Mouse (Mus musculus): Measurements from ENCODE around the gene Slc2a4. TPM values are rescaled to one million over a fixed set of nuclear protein-coding genes. Genes with fewer than 3 reads are reported as not detected.

Slc2a4 gene
- polyA plus RNA-seq, 1 experiment: 14.1 TPM

GRCm38 (mm10) chr11:69994401-69995090 is 46.6 kb upstream of the Slc2a4 start:
- Histone ChIP-seq H3K36me3 (ENCODE audit: control insufficient read depth, insufficient read depth) (peaks cover 32% of the 10 kb centered on the region), H3K27me3 (ENCODE audit: control insufficient read depth, insufficient read depth, insufficient read length) (no peaks in the 10 kb centered on the region), H3ac (ENCODE audit: control insufficient read depth, insufficient read length) (no peak overlapping the region), H3K4me2 (ENCODE audit: low read depth) (peak overlapping the region; percentile 66), H3K4me3 (peak overlapping the region; percentile 100), H3K79me2 (ENCODE audit: control insufficient read depth, insufficient read depth) (peaks cover 55% of the 10 kb centered on the region)
- TF ChIP-seq MYOD1 (IDR thresholded peaks at IDR 0.05; ENCODE audit: control insufficient read depth in 1 of 3, insufficient read length in 2 of 3, low read depth in 2 of 3) (no peak), MAX (IDR thresholded peaks at IDR 0.05; ENCODE audit: low read depth) (no peak), POLR2A (IDR thresholded peaks at IDR 0.05; ENCODE audit: insufficient read length, low read depth) (no peak), TCF12 (IDR thresholded peaks at IDR 0.05; ENCODE audit: insufficient read depth, poor library complexity, severe bottlenecking) (no peak), USF1 (IDR thresholded peaks at IDR 0.05; ENCODE audit: low read depth) (no peak), MYOG (IDR thresholded peaks at IDR 0.05; ENCODE audit: control insufficient read depth in 1 of 3, insufficient read depth in 1 of 3, insufficient read length in 2 of 3, low read depth in 2 of 3) (no peak), POLR2AphosphoS2 (IDR thresholded peaks at IDR 0.05; ENCODE audit: insufficient read length, low read depth) (no peak), TCF3 (IDR thresholded peaks at IDR 0.05; ENCODE audit: insufficient read length, low read depth) (no peak), SRF (IDR thresholded peaks at IDR 0.05; ENCODE audit: control insufficient read depth, insufficient read length, low read depth) (no peak), E2F4 (IDR thresholded peaks at IDR 0.05; ENCODE audit: insufficient read depth) (no peak), CEBPB (IDR thresholded peaks at IDR 0.05; ENCODE audit: insufficient read depth, poor library complexity, severe bottlenecking) (no peak), REST (IDR thresholded peaks at IDR 0.05; ENCODE audit: insufficient read depth, insufficient read length) (no peak)

DNA sequence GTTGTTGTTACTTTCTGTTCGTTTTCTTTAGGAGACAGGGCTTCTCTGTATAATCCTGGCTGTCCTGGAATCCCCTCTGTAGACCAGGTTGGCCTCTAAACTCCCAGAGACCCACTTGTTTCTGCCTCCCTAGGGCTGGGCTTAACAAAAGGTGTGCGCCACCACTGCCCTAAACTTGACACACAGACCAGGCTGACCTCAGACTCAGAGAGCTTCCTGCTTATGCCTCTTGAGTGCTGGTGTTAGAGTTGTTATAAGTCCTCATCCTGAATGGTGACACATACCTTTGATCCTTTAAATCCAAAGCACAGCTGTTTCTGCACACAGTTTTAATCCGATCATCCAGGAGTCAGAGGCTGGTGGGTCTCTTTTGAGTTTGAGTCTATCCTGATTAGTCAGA is 44.9 kb upstream of the Slc2a4 start:
- peak overlapping the region; percentile 80 for H3K4me2 ChIP-seq (ENCODE audit: low read depth)

GRCm38 (mm10) chr11:69992396-69992795 is 44.4 kb upstream of the Slc2a4 start:
- H3K4me3 ChIP-seq: peak overlapping the region; percentile 61
- H3K27me3 ChIP-seq (ENCODE audit: control insufficient read depth, insufficient read depth, insufficient read length): no peaks in the 10 kb centered on the region
- no peak for TF ChIP-seq USF1 (IDR thresholded peaks at IDR 0.05; ENCODE audit: low read depth)
- TF ChIP-seq CEBPB (IDR thresholded peaks at IDR 0.05; ENCODE audit: insufficient read depth, poor library complexity, severe bottlenecking): no peak
- TF ChIP-seq MYOG (IDR thresholded peaks at IDR 0.05; ENCODE audit: control insufficient read depth in 1 of 3, insufficient read depth in 1 of 3, insufficient read length in 2 of 3, low read depth in 2 of 3): no peak
- no peak for TF ChIP-seq SRF (IDR thresholded peaks at IDR 0.05; ENCODE audit: control insufficient read depth, insufficient read length, low read depth)
- no peak for TF ChIP-seq MAX (IDR thresholded peaks at IDR 0.05; ENCODE audit: low read depth)
- TF ChIP-seq MYOD1 (IDR thresholded peaks at IDR 0.05; ENCODE audit: control insufficient read depth in 1 of 3, insufficient read length in 2 of 3, low read depth in 2 of 3): no peak
- no peak for TF ChIP-seq REST (IDR thresholded peaks at IDR 0.05; ENCODE audit: insufficient read depth, insufficient read length)
- no peak for TF ChIP-seq POLR2A (IDR thresholded peaks at IDR 0.05; ENCODE audit: insufficient read length, low read depth)
- TF ChIP-seq TCF12 (IDR thresholded peaks at IDR 0.05; ENCODE audit: insufficient read depth, poor library complexity, severe bottlenecking): no peak
- TF ChIP-seq E2F4 (IDR thresholded peaks at IDR 0.05; ENCODE audit: insufficient read depth): no peak
- no peak for TF ChIP-seq POLR2AphosphoS2 (IDR thresholded peaks at IDR 0.05; ENCODE audit: insufficient read length, low read depth)
- no peak for TF ChIP-seq TCF3 (IDR thresholded peaks at IDR 0.05; ENCODE audit: insufficient read length, low read depth)
- peaks cover 33% of the 10 kb centered on the region for H3K36me3 ChIP-seq (ENCODE audit: control insufficient read depth, insufficient read depth)
- H3K4me2 ChIP-seq (ENCODE audit: low read depth): peak overlapping the region; percentile 80
- H3K79me2 ChIP-seq (ENCODE audit: control insufficient read depth, insufficient read depth): peaks cover 44% of the 10 kb centered on the region
- peak overlapping the region; percentile 70 for H3ac ChIP-seq (ENCODE audit: control insufficient read depth, insufficient read length)

More for the DNA sequence above, 44.9 kb upstream of the Slc2a4 start:
- H3ac ChIP-seq (ENCODE audit: control insufficient read depth, insufficient read length): peak overlapping the region; percentile 70
- H3K79me2 ChIP-seq (ENCODE audit: control insufficient read depth, insufficient read depth): peaks cover 49% of the 10 kb centered on the region
- H3K4me3 ChIP-seq: peak overlapping the region; percentile 61
- no peaks in the 10 kb centered on the region for H3K27me3 ChIP-seq (ENCODE audit: control insufficient read depth, insufficient read depth, insufficient read length)
- peaks cover 33% of the 10 kb centered on the region for H3K36me3 ChIP-seq (ENCODE audit: control insufficient read depth, insufficient read depth)
- TF ChIP-seq E2F4 (IDR thresholded peaks at IDR 0.05; ENCODE audit: insufficient read depth) (no peak), POLR2A (IDR thresholded peaks at IDR 0.05; ENCODE audit: insufficient read length, low read depth) (no peak)

- H3K79me2 ChIP-seq (ENCODE audit: control insufficient read depth, insufficient read depth): peaks cover 43% of the 10 kb centered on the region
- no peak for TF ChIP-seq REST (IDR thresholded peaks at IDR 0.05; ENCODE audit: insufficient read depth, insufficient read length)
- no peak for TF ChIP-seq TCF12 (IDR thresholded peaks at IDR 0.05; ENCODE audit: insufficient read depth, poor library complexity, severe bottlenecking)
- TF ChIP-seq USF1 (IDR thresholded peaks at IDR 0.05; ENCODE audit: low read depth): no peak
- no peak for TF ChIP-seq POLR2A (IDR thresholded peaks at IDR 0.05; ENCODE audit: insufficient read length, low read depth)
- no peak for TF ChIP-seq MYOG (IDR thresholded peaks at IDR 0.05; ENCODE audit: control insufficient read depth in 1 of 3, insufficient read depth in 1 of 3, insufficient read length in 2 of 3, low read depth in 2 of 3)
- TF ChIP-seq MAX (IDR thresholded peaks at IDR 0.05; ENCODE audit: low read depth): no peak
- no peak for TF ChIP-seq CEBPB (IDR thresholded peaks at IDR 0.05; ENCODE audit: insufficient read depth, poor library complexity, severe bottlenecking)
- TF ChIP-seq TCF3 (IDR thresholded peaks at IDR 0.05; ENCODE audit: insufficient read length, low read depth): no peak
- no peak for TF ChIP-seq SRF (IDR thresholded peaks at IDR 0.05; ENCODE audit: control insufficient read depth, insufficient read length, low read depth)
- TF ChIP-seq E2F4 (IDR thresholded peaks at IDR 0.05; ENCODE audit: insufficient read depth): no peak
- TF ChIP-seq MYOD1 (IDR thresholded peaks at IDR 0.05; ENCODE audit: control insufficient read depth in 1 of 3, insufficient read length in 2 of 3, low read depth in 2 of 3): no peak
- TF ChIP-seq POLR2AphosphoS2 (IDR thresholded peaks at IDR 0.05; ENCODE audit: insufficient read length, low read depth): no peak
- H3K4me2 ChIP-seq (ENCODE audit: low read depth): peak overlapping the region; percentile 80
- H3ac ChIP-seq (ENCODE audit: control insufficient read depth, insufficient read length): peak overlapping the region; percentile 70
- H3K4me3 ChIP-seq: peak overlapping the region; percentile 61
- no peaks in the 10 kb centered on the region for H3K27me3 ChIP-seq (ENCODE audit: control insufficient read depth, insufficient read depth, insufficient read length)
- H3K36me3 ChIP-seq (ENCODE audit: control insufficient read depth, insufficient read depth): peaks cover 33% of the 10 kb centered on the region
These were observed 43.7 kb upstream of the Slc2a4 start for GRCm38 (mm10) chr11:69991711-69992110.
